Mouse (Mus musculus): ENCODE measurements at regions not wholly inside any gene's neighbourhood (a gene's known extent, or its start where the extent isn't known, plus 50 kb on each side); places are given as distances from the start of the nearest gene placed in this dataset.

GRCm38 (mm10) chr9:61673575-61674203 is 240.7 kb downstream of the Rplp1 start:
- DNase-seq = no peak

GRCm38 (mm10) chr9:61670986-61671385 is 243.4 kb downstream of the Rplp1 start:
- DNase-seq = peak; percentile 13

- DNase-seq = peak; percentile 60
These were observed 244.4 kb downstream of the Rplp1 start for GRCm38 (mm10) chr9:61669729-61670520.

GRCm38 (mm10) chr9:61668723-61669122 is 245.6 kb downstream of the Rplp1 start:
- DNase-seq = no peak

- DNase-seq = no peak
These were observed 246.1 kb downstream of the Rplp1 start for GRCm38 (mm10) chr9:61668157-61668697.

GRCm38 (mm10) chr9:61667453-61668074 is 246.8 kb downstream of the Rplp1 start:
- no peak for DNase-seq

GRCm38 (mm10) chr9:61666761-61667332 is 247.5 kb downstream of the Rplp1 start:
- DNase-seq = no peak

GRCm38 (mm10) chr9:61666118-61666517 is 248.2 kb downstream of the Rplp1 start:
- DNase-seq = peak; percentile 18

GRCm38 (mm10) chr9:61665254-61665653 is 249.1 kb downstream of the Rplp1 start:
- no peak for DNase-seq

GRCm38 (mm10) chr9:61664000-61664622 is 250.2 kb downstream of the Rplp1 start:
- no peak for DNase-seq

- no peak for DNase-seq
These were observed 252.0 kb downstream of the Rplp1 start for GRCm38 (mm10) chr9:61662055-61663028.

- DNase-seq = no peak
These were observed 254.2 kb downstream of the Rplp1 start for GRCm38 (mm10) chr9:61660191-61660590.

- DNase-seq = no peak
These were observed 256.3 kb downstream of the Rplp1 start for GRCm38 (mm10) chr9:61657996-61658395.

- peak; percentile 63 for DNase-seq
These were observed 258.8 kb downstream of the Rplp1 start for GRCm38 (mm10) chr9:61655433-61655981.

GRCm38 (mm10) chr9:61645661-61646425 is 268.5 kb downstream of the Rplp1 start:
- peak; percentile 76 for DNase-seq

GRCm38 (mm10) chr9:61640739-61641138 is 268.6 kb downstream of the Tle3 start:
- no peak for DNase-seq

- DNase-seq = no peak
These were observed 266.7 kb downstream of the Tle3 start for GRCm38 (mm10) chr9:61638908-61639307.

- DNase-seq = no peak
These were observed 261.8 kb downstream of the Tle3 start for GRCm38 (mm10) chr9:61633936-61634335.

- no peak for DNase-seq
These were observed 260.4 kb downstream of the Tle3 start for GRCm38 (mm10) chr9:61632602-61633001.

GRCm38 (mm10) chr9:61631097-61631496 is 258.9 kb downstream of the Tle3 start:
- no peak for DNase-seq

Measured in adrenal gland, adult 2 months (tissue).